Mouse (Mus musculus): ENCODE results near the gene Mia2. TPM values are rescaled to one million over a fixed set of nuclear protein-coding genes. Genes with fewer than 3 reads are reported as not detected.

The Mia2 gene
- polyA plus RNA-seq (2012; rRNA removed): 42.0 and 43.4 TPM in 2 replicates

DNA sequence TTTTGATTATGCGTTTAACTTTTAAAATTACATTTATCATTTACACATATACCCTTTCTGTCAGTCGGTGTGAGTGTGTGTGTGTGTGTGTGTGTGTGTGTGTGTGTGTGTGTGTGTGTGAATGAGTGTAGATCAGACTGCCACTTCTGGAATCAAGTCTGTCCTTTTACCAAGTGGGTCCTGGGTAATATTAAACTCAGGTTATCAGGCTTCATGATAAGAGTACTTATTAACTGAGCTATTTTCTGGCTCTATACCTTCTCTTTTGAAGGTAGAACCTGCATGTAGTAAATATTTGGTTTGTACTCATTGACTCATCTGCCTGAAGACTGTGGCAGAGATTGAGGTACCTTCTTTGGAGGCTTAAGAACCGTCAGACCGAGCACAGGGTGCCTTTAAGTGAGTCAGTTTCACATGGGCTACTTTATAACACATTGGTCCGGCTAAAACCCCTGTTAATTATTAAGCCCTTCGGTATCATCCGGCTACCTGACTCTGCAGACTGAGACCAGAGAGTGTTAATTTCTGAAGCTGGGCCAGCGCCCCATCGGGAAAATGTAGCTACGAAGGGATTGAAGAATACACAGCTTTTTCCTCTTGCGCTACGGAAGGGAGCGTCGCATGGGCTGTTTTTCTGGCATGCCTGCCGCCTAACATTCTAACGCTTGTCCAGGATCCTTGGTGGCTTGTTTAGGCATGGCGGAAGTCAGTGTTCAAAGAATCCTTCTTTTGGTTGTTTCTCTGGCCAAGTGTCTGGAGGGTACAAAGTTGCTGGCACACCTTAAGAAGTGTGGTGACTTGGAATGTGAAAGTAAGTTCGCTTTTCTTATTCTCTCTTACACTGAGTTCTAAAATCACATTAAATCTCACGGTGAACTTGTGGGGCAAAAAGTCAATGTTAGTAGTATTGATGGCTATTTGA, at the start of gene Mia2:
Gene Mia2 (plus strand): TSS at position 696 of the 922 bp plus-strand sequence.

DNA sequence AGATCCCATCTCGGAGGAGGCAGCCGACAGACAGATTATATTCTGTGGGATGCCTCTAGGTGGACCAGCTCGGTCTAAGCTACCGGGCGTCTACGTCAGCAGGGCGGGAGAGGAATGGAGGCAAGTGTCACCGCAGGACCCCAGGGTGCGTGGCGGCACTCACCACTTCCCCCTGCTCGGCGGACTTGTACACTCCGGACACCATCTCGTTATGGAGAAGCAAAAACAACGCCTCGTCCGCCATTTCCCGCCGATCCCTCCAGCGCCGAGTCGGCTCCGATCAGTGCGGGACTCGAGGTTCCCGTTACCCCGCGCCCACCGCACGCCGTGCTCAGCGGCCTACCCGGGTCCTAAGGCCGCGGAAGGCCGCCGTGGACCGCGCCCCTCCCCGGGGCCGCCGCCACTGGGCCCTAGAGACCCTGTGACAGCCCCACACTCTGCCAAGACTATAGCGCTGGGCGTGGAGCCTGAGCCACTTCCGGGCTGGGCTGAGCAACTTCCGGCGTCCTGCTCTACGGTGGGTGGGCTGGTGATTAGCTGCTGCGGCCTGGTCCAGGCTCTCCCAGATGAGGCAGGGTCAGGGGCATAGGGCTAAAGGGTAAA, 34.5 kb upstream of the Mia2 start, which contains the start of gene Trappc6b:
Gene Trappc6b (minus strand): TSS at position 480 of the 603 bp plus-strand sequence.

DNA sequence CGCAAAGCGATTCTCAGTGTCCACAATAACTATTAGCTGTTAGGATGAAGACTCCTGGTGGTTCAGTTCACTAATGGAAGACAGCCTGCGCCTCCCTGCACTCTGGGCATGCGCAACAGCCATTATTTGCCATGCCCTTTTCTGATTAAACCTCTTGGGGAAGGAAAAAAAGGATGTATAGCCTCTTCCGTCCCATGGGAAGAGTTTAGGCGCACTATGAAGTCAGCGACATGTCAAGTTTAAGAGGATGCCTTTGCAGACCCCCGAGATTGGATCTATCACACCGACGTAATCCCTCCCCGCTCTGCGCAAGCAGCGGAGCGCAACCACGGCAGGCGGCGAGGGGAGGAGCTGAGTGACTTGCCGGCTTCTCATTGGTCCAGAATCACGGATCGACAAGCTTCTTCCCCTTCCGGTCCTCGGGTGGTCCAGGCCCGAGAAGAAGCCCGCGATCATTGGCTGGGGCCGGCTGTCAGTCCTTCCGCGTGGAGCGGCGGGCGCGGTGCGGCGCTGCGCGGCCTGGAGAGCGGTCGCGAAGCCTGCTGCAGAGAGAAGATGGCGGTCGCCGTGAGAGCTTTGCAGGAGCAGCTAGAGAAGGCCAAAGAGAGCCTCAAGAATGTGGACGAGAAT, 29.0 kb upstream of the Mia2 start, which contains the start of gene Pnn:
Gene Pnn (plus strand): TSS at position 437 of the 630 bp plus-strand sequence.

DNA sequence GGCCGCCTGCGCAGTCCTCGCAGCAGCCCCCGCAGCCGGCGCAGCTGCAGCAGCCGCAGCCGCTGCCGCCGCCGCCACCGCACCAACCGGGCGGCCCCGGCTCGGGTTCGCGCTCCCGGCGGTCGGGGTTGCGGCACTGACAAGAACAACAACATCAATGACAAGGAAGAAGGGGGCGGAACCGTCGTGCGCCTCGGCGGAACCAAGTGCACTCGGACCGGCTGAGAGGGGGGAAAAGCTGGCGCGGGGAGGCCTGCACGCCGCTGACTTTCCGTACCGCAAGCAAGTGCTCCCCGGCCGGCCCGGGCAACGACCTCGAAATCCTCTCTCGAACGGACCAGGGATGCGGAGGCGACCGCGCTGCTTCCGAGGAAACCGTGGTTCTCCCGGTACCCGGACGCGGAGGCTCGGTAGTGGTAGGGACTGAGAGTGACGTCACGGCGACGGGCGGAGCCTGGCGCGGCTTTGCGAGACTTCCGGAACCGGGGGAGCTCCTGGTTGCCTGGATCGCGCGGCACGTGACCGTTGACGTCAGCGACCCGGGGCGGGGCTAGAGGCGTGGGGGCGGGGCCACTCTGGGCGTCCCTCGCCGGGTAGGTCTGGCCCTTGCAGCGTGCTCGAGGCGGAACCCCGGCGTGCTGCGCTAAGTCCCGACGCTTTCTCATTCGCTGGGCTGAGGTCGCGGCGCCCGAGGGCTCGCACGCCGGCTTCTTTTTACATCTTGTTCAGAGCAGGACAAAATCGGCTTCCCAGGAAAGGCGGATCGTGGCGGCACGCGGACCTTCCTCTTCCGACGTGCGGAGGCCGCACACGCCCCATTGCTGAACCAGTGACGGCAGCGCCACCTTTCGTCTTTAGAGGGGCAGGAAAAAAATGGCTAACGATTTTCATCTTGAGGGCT, 124.0 kb downstream of the Mia2 start, which contains the start of gene Fbxo33:
Gene Fbxo33 (minus strand): TSS at position 401 of the 901 bp plus-strand sequence.

Other genes with a start within 250 kb of the Mia2 start
- gene Sec23a, start 83.8 kb upstream of the Mia2 start, polyA plus RNA-seq (2012; rRNA removed): 60.0 and 60.8 TPM in 2 replicates
- 12.5 and 13.0 TPM in 2 replicates for gene Gemin2, start 82.4 kb upstream of the Mia2 start, polyA plus RNA-seq (2012; rRNA removed)
- gene Trappc6b, start 34.3 kb upstream of the Mia2 start, polyA plus RNA-seq (2012; rRNA removed): 143 TPM in 2 replicates
- gene Pnn, start 28.9 kb upstream of the Mia2 start, polyA plus RNA-seq (2012; rRNA removed): 128 TPM in 2 replicates
- 14.0 and 14.8 TPM in 2 replicates for gene Fbxo33, start 123.9 kb downstream of the Mia2 start, polyA plus RNA-seq (2012; rRNA removed)

All from central nervous system, embryonic 14 days (tissue).